Mouse (Mus musculus) Muller cell, postnatal 12 days (primary cell): ENCODE measurements around the gene Miox.
A peak's percentile ranks its signal among the peaks of the same experiment; 100 is the strongest.

Experiments
- DNase-seq: peaks from one replicate; pipeline ENCODE4 v3.0.0-alpha.2; 2015; ENCODE audit errors: inconsistent ontology term

The Miox gene

GRCm38 (mm10) chr15:89363051-89363450 is 28.9 kb downstream of the Miox start:
- DNase-seq, result no peak

GRCm38 (mm10) chr15:89365141-89365551 is 30.9 kb downstream of the Miox start:
- no peak for DNase-seq

GRCm38 (mm10) chr15:89372068-89372467 is 37.9 kb downstream of the Miox start:
- no peak for DNase-seq

GRCm38 (mm10) chr15:89372536-89372935 is 38.3 kb downstream of the Miox start:
- DNase-seq, result no peak

GRCm38 (mm10) chr15:89373027-89373761 is 39.0 kb downstream of the Miox start:
- DNase-seq, result peak; percentile 81

- peak; percentile 93 for DNase-seq
These were observed 39.6 kb downstream of the Miox start, which contains the start of gene Sco2 for GRCm38 (mm10) chr15:89373762-89374248. Sco2 (minus strand) TSS chr15:89373846.

GRCm38 (mm10) chr15:89374340-89374739 is 40.1 kb downstream of the Miox start:
- DNase-seq, result no peak

GRCm38 (mm10) chr15:89374801-89375534 is 40.8 kb downstream of the Miox start:
- DNase-seq, result no peak

- DNase-seq, result no peak
These were observed 41.8 kb downstream of the Miox start for GRCm38 (mm10) chr15:89376040-89376439.

GRCm38 (mm10) chr15:89376957-89377356 is 42.8 kb downstream of the Miox start, which contains the start of gene Tymp:
Tymp (minus strand) TSS chr15:89377039.
- DNase-seq, result no peak

GRCm38 (mm10) chr15:89377362-89377761 is 43.2 kb downstream of the Miox start:
- DNase-seq, result no peak

- DNase-seq, result no peak
These were observed 44.0 kb downstream of the Miox start for GRCm38 (mm10) chr15:89377938-89378828.

- peak; percentile 39 for DNase-seq
These were observed 44.7 kb downstream of the Miox start, which contains the start of gene Odf3b for GRCm38 (mm10) chr15:89378831-89379401. Odf3b (minus strand) TSS chr15:89379282.

GRCm38 (mm10) chr15:89379429-89379828 is 45.2 kb downstream of the Miox start:
- no peak for DNase-seq

GRCm38 (mm10) chr15:89384617-89385016 is 50.4 kb downstream of the Miox start, which contains the start of gene Klhdc7b:
Klhdc7b (plus strand) TSS chr15:89384917.
- DNase-seq, result no peak
